12 mouse cellular contexts compared by ENCODE assay signal in the genomic region with DNA sequence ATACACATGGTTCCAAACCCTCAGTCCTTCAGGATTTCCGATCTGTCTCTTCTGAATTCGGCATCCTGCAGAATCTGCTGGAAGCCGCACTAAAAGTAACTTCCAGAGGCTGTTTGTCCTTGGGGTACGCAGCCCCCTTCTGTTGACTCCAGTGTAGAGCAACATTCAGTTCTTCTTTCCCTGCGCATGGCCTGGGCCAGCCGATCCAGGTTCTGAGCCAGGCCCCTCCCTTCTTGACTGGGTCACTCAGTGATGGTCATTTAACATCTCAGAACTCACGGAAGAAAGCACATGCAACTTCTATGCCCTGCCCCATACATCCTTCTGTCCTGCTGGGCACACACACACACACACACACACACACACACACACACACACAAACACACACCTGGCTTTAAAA.
"Had no signal": no experiment of that assay in that cellular context is flagged by ENCODE, and none has a peak within 500 bp of the region (broad histone marks: within the 10 kb centered on the region; RNA-seq: fewer than 3 reads in every experiment).

No protein-coding gene starts in this region.

- H3K4me1 ChIP-seq: liver, embryonic 13.5 days had no signal

- H3K9me3 ChIP-seq: liver, embryonic 13.5 days had no signal

- H3K4me2 ChIP-seq: liver, embryonic 13.5 days; midbrain, embryonic 11.5 days had no signal

- H3K27ac ChIP-seq: left cerebral cortex, adult 2 months; liver, embryonic 13.5 days had no signal

- H3K9ac ChIP-seq: liver, embryonic 13.5 days had no signal

- H3K36me3 ChIP-seq: liver, embryonic 13.5 days had no signal

- H3K4me3 ChIP-seq: left cerebral cortex, adult 2 months; liver, embryonic 13.5 days had no signal

- H3K27me3 ChIP-seq: liver, embryonic 13.5 days had no signal

- DNase-seq: kidney, postnatal 10 days; kidney, postnatal 36 days; layer of hippocampus, postnatal 36 days; liver, embryonic 13.5 days; lung, adult 2 months; lung, postnatal 14 days; lung, postnatal 4 days; midbrain, embryonic 14.5 days; thymus, adult 18-20 months; thymus, postnatal 36 days had no signal
